Mouse (Mus musculus) CH12.LX (cell line): Measurements from ENCODE around the gene Acvr2b. TPM values are rescaled to one million over a fixed set of nuclear protein-coding genes. Genes with fewer than 3 reads are reported as not detected.

Experiments used
- DNase-seq: peaks from one replicate; pipeline ENCODE4 v3.0.0-alpha.2; 2013; ENCODE audit errors: extremely low read depth
- H3K27ac ChIP-seq: 2 replicates; pipeline ENCODE4 v1.5.1; 2012; ENCODE audit warnings: low read depth, mild to moderate bottlenecking, control low read depth, moderate library complexity; ENCODE audit not compliant: insufficient read depth
- H3K27me3 ChIP-seq: replicated peaks from 2 replicates; pipeline ENCODE3; 2012; ENCODE audit warnings: inconsistent platforms
- H3K36me3 ChIP-seq, 2 experiments: replicated peaks in 1 of 2; 2 replicates each; pipeline versions ENCODE3 to v1.6.1; 2012; ENCODE audit warnings: inconsistent platforms in 1 of 2, low read length in 1 of 2, mild to moderate bottlenecking in 1 of 2, mixed read lengths in 1 of 2, moderate library complexity in 1 of 2; ENCODE audit not compliant: control insufficient read depth in 1 of 2, insufficient read depth in 1 of 2
- H3K4me1 ChIP-seq, 2 experiments: 2 replicates each; pipeline ENCODE4 v1.6.1; 2012; ENCODE audit warnings: inconsistent platforms in 1 of 2, moderate library complexity in 1 of 2; ENCODE audit not compliant: insufficient read depth in 2 of 2, control insufficient read depth in 1 of 2
- H3K4me2 ChIP-seq: 2 replicates; pipeline ENCODE4 v1.6.1; 2012; ENCODE audit warnings: low read depth, mild to moderate bottlenecking, control low read depth; ENCODE audit not compliant: poor library complexity, insufficient read depth, severe bottlenecking
- H3K4me3 ChIP-seq, 3 experiments: fragments of 150-350 bp in 1 of 3; sonication (generic) in 1 of 3; replicated peaks in 1 of 3; 2 replicates each; pipeline versions ENCODE3 to v1.5.1; 2011 to 2012; ENCODE audit warnings: low read depth in 2 of 3, low read length in 2 of 3, mild to moderate bottlenecking in 2 of 3, moderate library complexity in 2 of 3, control low read depth in 1 of 3, improper control_type of control experiment in 1 of 3, inconsistent platforms in 1 of 3, mixed read lengths in 1 of 3; ENCODE audit not compliant: poor library complexity in 1 of 3
- H3K79me2 ChIP-seq: replicated peaks from 2 replicates; pipeline ENCODE4 v1.6.1; 2012; ENCODE audit warnings: mild to moderate bottlenecking, moderate library complexity; ENCODE audit not compliant: control insufficient read depth, poor library complexity, insufficient read depth, severe bottlenecking; ENCODE audit errors: extremely low read depth
- H3K9ac ChIP-seq: 2 replicates; pipeline ENCODE4 v1.6.1; 2012; ENCODE audit warnings: low read depth, mild to moderate bottlenecking, control low read depth, moderate library complexity; ENCODE audit not compliant: insufficient read depth
- H3K9me3 ChIP-seq: replicated peaks from 2 replicates; pipeline ENCODE3; 2012; ENCODE audit warnings: low read length, inconsistent platforms, mixed read lengths
- BHLHE40 ChIP-seq: IDR thresholded peaks from 2 replicates; pipeline ENCODE4 v1.6.1; 2011; ENCODE audit warnings: mild to moderate bottlenecking, low read depth, low read length, improper control_type of control experiment
- E2F4 ChIP-seq: IDR thresholded peaks from 2 replicates; pipeline ENCODE4 v1.6.1; 2011; ENCODE audit warnings: low read depth, low read length, improper control_type of control experiment; ENCODE audit not compliant: insufficient replicate concordance
- HCFC1 ChIP-seq: IDR thresholded peaks from 2 replicates; pipeline ENCODE4 v1.6.1; 2012; ENCODE audit warnings: low read depth, mild to moderate bottlenecking, inconsistent platforms, low read length, improper control_type of control experiment
- IRF4 ChIP-seq: IDR thresholded peaks from 2 replicates; pipeline ENCODE4 v1.6.1; 2014; ENCODE audit warnings: low read depth, mild to moderate bottlenecking, inconsistent platforms, low read length, improper control_type of control experiment
- JUND ChIP-seq: conservative IDR thresholded peaks from 2 replicates; pipeline ENCODE4 v1.6.1; 2011; ENCODE audit warnings: low read depth, low read length, improper control_type of control experiment
- KAT2A ChIP-seq: IDR thresholded peaks from 2 replicates; pipeline ENCODE4 v1.6.1; 2012; ENCODE audit warnings: low read length, improper control_type of control experiment, inconsistent platforms; ENCODE audit not compliant: insufficient replicate concordance
- MAFK ChIP-seq: IDR thresholded peaks from 2 replicates; pipeline ENCODE4 v1.6.1; 2011; ENCODE audit warnings: low read length, improper control_type of control experiment; ENCODE audit not compliant: insufficient replicate concordance
- MAX ChIP-seq: IDR thresholded peaks from 2 replicates; pipeline ENCODE4 v1.6.1; 2011; ENCODE audit warnings: low read length, improper control_type of control experiment
- POLR2AphosphoS2 ChIP-seq: IDR thresholded peaks from 2 replicates; pipeline ENCODE4 v1.6.1; 2011; ENCODE audit warnings: low read depth, low read length, improper control_type of control experiment
- SIN3A ChIP-seq: IDR thresholded peaks from 2 replicates; pipeline ENCODE4 v1.6.1; 2012; ENCODE audit warnings: low read length, improper control_type of control experiment, inconsistent platforms
- SMC3 ChIP-seq: IDR thresholded peaks from 2 replicates; pipeline ENCODE4 v1.6.1; 2011; ENCODE audit warnings: low read depth, low read length, improper control_type of control experiment
- TCF12 ChIP-seq: IDR thresholded peaks from 2 replicates; pipeline ENCODE4 v1.6.1; 2014; ENCODE audit warnings: low read depth, mild to moderate bottlenecking, inconsistent platforms, low read length, improper control_type of control experiment
- ZKSCAN1 ChIP-seq: IDR thresholded peaks from 2 replicates; pipeline ENCODE4 v1.6.1; 2012; ENCODE audit warnings: low read depth, inconsistent platforms, low read length, improper control_type of control experiment, borderline replicate concordance
- ZNF384 ChIP-seq: IDR thresholded peaks from 2 replicates; pipeline ENCODE4 v1.6.1; 2012; ENCODE audit warnings: low read depth, low read length, improper control_type of control experiment, inconsistent platforms
- dilution Hi-C: fragments of 300-500 bp; cut with MboI; formaldehyde crosslinking; loops from 2 replicates; pipeline ENCODE4 v1.14.3; 2020; ENCODE audit warnings: low sequenced_read_pairs; ENCODE audit not compliant: extremely low pct_unique_long_range_greater_than_20kb, extremely low pct_ligation_motif_present
- in situ Hi-C: fragments of 300-500 bp; cut with MboI; formaldehyde crosslinking; loops from 3 replicates; pipeline ENCODE4 v1.14.3; 2019; ENCODE audit warnings: low sequenced_read_pairs, low pct_ligation_motif_present, low pct_unique_long_range_greater_than_20kb, mixed read lengths
- polyA plus RNA-seq: library from polyadenylated mRNA; unstranded; fragments of >175 nt; gene quantifications from 2 replicates; pipeline ENCODE4 v1.2.1, GENCODE M21; 2012; ENCODE audit warnings: low read depth; ENCODE audit not compliant: insufficient read length
- total RNA-seq, 2 experiments: library from RNA; depleted of rRNA; stranded (reverse); fragments of 300-350 nt in 1 of 2; fragments of >200 nt in 1 of 2; gene quantifications; 2 replicates each; pipeline ENCODE4 v1.2.3; 2012 to 2014

Gene Acvr2b
- total and polyA plus RNA-seq, 3 experiments: 0.30 to 1.5 (median 0.66) TPM

DNA sequence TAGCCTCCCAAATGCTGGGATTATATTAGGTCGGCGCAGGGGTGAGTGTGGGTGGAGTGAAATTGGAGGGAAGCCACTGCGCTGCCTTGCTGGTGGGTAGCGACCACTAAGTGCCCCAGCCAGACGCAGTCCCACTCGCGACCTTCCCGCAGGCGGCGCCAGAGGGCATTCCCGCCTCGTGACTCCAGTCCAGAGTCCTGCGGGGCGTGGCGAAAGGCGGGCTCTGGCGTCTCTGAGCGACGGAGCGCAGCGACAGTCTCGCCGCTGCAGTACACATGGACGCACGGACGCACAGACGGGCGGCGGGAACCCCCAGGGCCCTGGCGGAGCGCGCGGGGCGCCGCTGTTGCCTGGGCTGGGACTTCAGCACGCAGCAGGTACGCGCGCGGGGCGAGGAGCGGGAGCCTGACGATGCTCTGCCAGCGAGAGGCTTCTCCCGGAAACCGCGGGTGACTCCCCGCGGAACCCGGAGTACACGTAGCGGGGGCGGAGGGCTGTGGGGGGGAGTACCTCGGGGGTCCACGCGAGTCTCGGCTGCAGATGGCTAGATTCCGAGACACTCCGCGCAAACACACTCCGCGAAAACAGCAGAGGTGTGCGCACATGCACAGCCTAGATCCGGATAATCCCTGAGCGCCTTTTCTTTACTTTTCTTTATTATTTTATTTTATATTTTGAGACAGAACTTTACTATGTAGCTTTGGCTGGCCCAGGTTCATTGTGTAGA lies 44.4 kb upstream of the Acvr2b start, which contains the start of gene Xylb (continued):
- peak; percentile 89 for TF ChIP-seq MAX
- peak; percentile 48; the same call in 1 of the 2 replicates for TF ChIP-seq E2F4
- TF ChIP-seq ZKSCAN1: no peak
- no peak for TF ChIP-seq MAFK
- TF ChIP-seq JUND: no peak
- TF ChIP-seq HCFC1: peak; percentile 48
- peak; percentile 71; the same call in 1 of the 2 replicates for TF ChIP-seq SIN3A
- TF ChIP-seq IRF4: peak; percentile 74; the same call in 1 of the 2 replicates

DNA sequence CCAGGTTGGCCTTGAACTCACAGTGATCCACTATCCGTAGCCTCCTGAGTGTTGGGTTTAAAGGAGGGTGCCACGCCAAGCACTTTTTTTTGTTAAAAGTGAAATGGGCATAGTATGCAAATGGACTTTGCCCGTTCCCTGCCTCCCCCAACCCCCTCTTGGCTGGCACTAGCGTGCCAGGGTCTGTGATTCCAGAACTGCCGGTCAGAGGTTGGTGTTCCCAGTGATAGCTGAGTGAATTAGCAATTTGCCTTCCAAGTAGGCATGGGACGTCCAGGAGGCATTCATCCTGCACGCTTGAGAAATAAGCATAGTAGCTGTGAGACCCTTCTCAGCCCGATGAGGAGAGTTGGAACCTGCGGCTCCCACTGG lies 43.9 kb upstream of the Acvr2b start:
- Histone ChIP-seq H3K79me2 (no peaks in the 10 kb centered on the region), H3K27ac (no peak overlapping the region), H3K36me3 (peaks cover 10 to 17% of the 10 kb centered on the region in 2 experiments), H3K9ac (peak overlapping the region; percentile 76; the same call in 1 of the 2 replicates), H3K4me1 (peaks cover 4% of the 10 kb centered on the region in 2 experiments; a peak in 2 of 4 replicates), H3K27me3 (no peaks in the 10 kb centered on the region), H3K4me2 (peak overlapping the region; percentile 72), H3K9me3 (no peaks in the 10 kb centered on the region), H3K4me3 (peak overlapping the region; percentile 41 to 67 (median 58))
- in situ Hi-C loops (loop anchor here (10.0 kb wide), 1 partner anchor 203 kb away; the partner anchor contains the start of genes Acaa1b and Gm47289), dilution Hi-C loops (no loop called here)
- TF ChIP-seq POLR2AphosphoS2: no peak
- no peak for TF ChIP-seq TCF12
- no peak for TF ChIP-seq ZKSCAN1
- no peak for TF ChIP-seq SMC3
- no peak for TF ChIP-seq KAT2A
- no peak for DNase-seq

DNA sequence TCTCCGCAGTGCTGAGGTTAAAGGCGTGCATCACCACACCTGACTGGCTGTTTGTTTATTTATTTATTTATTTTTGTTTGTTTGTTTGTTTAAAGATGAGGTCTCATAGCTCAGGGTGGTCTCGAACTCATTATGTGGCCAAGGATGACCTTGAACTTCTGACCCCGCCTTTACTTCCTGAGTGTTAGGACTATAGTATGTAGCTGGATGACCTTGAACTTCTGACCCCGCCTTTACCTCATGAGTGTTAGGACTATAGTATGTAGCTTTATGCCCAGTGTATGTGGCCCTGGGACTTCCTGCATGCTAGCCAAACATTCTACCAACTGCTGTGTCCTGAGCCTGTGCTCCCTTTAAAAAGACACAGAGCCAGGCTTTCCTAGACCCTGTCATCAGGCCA lies 40.5 kb upstream of the Acvr2b start:
- Histone ChIP-seq H3K36me3 (peaks cover 10 to 26% of the 10 kb centered on the region in 2 experiments), H3K4me2 (no peak overlapping the region), H3K4me3 (no peak overlapping the region), H3K27ac (no peak overlapping the region), H3K79me2 (no peaks in the 10 kb centered on the region), H3K9me3 (no peaks in the 10 kb centered on the region), H3K9ac (no peak overlapping the region), H3K27me3 (no peaks in the 10 kb centered on the region), H3K4me1 (peaks cover 4% of the 10 kb centered on the region in 2 experiments; a peak in 2 of 4 replicates)
- in situ Hi-C loops: loop anchor here (5.0 kb wide), 1 partner anchor 66 kb away; no protein-coding TSS in a partner anchor
- DNase-seq: no peak
- TF ChIP-seq POLR2AphosphoS2 (no peak), BHLHE40 (no peak), ZNF384 (no peak), MAX (no peak)
- dilution Hi-C loops: no loop called here
